In the genomic region with DNA sequence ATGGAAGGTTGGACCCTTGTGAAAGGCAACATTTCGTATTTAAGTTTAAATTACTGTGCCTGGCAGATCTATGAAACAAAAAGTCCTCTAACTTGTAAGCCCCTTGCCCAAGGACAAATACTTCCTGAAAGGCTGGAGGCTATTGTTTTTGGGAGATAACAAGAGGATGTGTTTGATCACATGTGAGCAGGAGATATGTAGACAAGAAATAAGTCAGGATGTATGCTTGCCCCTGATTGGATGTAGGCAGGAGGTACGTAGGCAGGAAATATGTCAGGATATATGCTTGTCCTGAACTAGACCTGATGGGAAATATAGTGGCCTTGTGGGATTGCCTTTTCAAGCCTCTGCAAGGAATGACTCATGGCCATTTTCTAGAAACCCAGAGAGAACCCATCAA, we compare ENCODE assay signal across 17 mouse cellular contexts.
DNase-seq lines count a peak whose midpoint lies in the region; ATAC-seq and TF ChIP-seq lines count a peak whose summit lies in the region.
"Had no signal": no experiment of that assay in that cellular context is flagged by ENCODE, and none has a peak within 500 bp of the region (broad histone marks: within the 10 kb centered on the region; RNA-seq: fewer than 3 reads in every experiment).

No protein-coding gene starts in this region.

- H3K9ac ChIP-seq in heart, embryonic 13.5 days: no peak overlapping the region
- H3K9ac ChIP-seq in liver, embryonic 16.5 days (ENCODE audit: low read depth, low read length): no peak overlapping the region
- H3K9ac ChIP-seq in liver, embryonic 12.5 days: no peak overlapping the region
- H3K9ac ChIP-seq in lung, postnatal 0 days (replicated peaks; ENCODE audit: low read depth): no peak overlapping the region
- H3K9ac ChIP-seq: forebrain, embryonic 15.5 days; heart, embryonic 15.5 days; hindbrain, embryonic 13.5 days had no signal

- H3K4me1 ChIP-seq in heart, embryonic 13.5 days: peaks cover 69% of the 10 kb centered on the region
- peaks cover 8% of the 10 kb centered on the region for H3K4me1 ChIP-seq in liver, embryonic 16.5 days (ENCODE audit: control insufficient read depth, low read depth, low read length)
- peaks cover 16% of the 10 kb centered on the region for H3K4me1 ChIP-seq in liver, embryonic 12.5 days
- H3K4me1 ChIP-seq in lung, postnatal 0 days (ENCODE audit: insufficient read depth, low read depth, low read length): peaks cover 14% of the 10 kb centered on the region; the same call in 1 of the 2 replicates
- H3K4me1 ChIP-seq: forebrain, embryonic 15.5 days had no signal

- TF ChIP-seq EP300 in lung, postnatal 0 days (IDR thresholded peaks at IDR 0.05): peak; percentile 46; the same call in 1 of the 2 replicates

- H3K36me3 ChIP-seq in heart, embryonic 13.5 days: no peaks in the 10 kb centered on the region
- H3K36me3 ChIP-seq in liver, embryonic 16.5 days (ENCODE audit: control insufficient read depth, insufficient read depth): no peaks in the 10 kb centered on the region
- no peaks in the 10 kb centered on the region for H3K36me3 ChIP-seq in liver, embryonic 12.5 days
- H3K36me3 ChIP-seq in lung, postnatal 0 days (ENCODE audit: insufficient read depth, low read length): no peaks in the 10 kb centered on the region
- H3K36me3 ChIP-seq: forebrain, embryonic 15.5 days; heart, embryonic 15.5 days; hindbrain, embryonic 13.5 days had no signal

- no peak for TF ChIP-seq CTCF in lung, postnatal 0 days (IDR thresholded peaks at IDR 0.05)

- DNase-seq in heart, postnatal 36 days: no peak
- no peak for DNase-seq in lung, postnatal 0 days (ENCODE audit: low spot score)
- DNase-seq in lung, postnatal 4 days: no peak
- DNase-seq: adrenal gland, adult 2 months; adrenal gland, postnatal 25 days; cerebellum, adult 18-20 months; cerebellum, adult 9-11 months; cerebellum, postnatal 36 days; gastrocnemius, postnatal 36 days; heart, adult 18-20 months had no signal

- intact Hi-C loops in heart, postnatal 36 days (cut with DNase I): no loop called here

- no peak for ATAC-seq in heart, embryonic 13.5 days (ENCODE audit: extremely low read depth, insufficient number of reproducible peaks, low FRiP score, low TSS enrichment)
- peak; percentile 16; the same call in 1 of the 2 replicates for ATAC-seq in liver, embryonic 16.5 days (ENCODE audit: low read depth)
- ATAC-seq in liver, embryonic 12.5 days: no peak
- ATAC-seq in lung, postnatal 0 days: no peak
- ATAC-seq: forebrain, embryonic 15.5 days; hindbrain, postnatal 0 days had no signal

- peak overlapping the region; percentile 37 for H3K27ac ChIP-seq in heart, embryonic 13.5 days (replicated peaks)
- no peak overlapping the region for H3K27ac ChIP-seq in liver, embryonic 16.5 days (ENCODE audit: low read length)
- no peak overlapping the region for H3K27ac ChIP-seq in liver, embryonic 12.5 days
- H3K27ac ChIP-seq in lung, postnatal 0 days (ENCODE audit: low read length): 0 out of 2 replicates have a peak overlapping the region, but pooled peaks have one; percentile 57
- H3K27ac ChIP-seq: forebrain, embryonic 15.5 days; heart, embryonic 15.5 days; hindbrain, embryonic 13.5 days; hindbrain, postnatal 0 days had no signal

- H3K4me3 ChIP-seq in heart, embryonic 13.5 days: no peak overlapping the region
- H3K4me3 ChIP-seq in liver, embryonic 16.5 days (ENCODE audit: low read depth, low read length): no peak overlapping the region
- H3K4me3 ChIP-seq in liver, embryonic 12.5 days: no peak overlapping the region
- H3K4me3 ChIP-seq in lung, postnatal 0 days (ENCODE audit: low read depth, low read length): no peak overlapping the region
- H3K4me3 ChIP-seq: forebrain, embryonic 15.5 days; heart, embryonic 15.5 days; hindbrain, embryonic 13.5 days had no signal

- no peak overlapping the region for H3K4me2 ChIP-seq in heart, embryonic 13.5 days
- H3K4me2 ChIP-seq in liver, embryonic 16.5 days (ENCODE audit: low read depth, low read length): no peak overlapping the region
- H3K4me2 ChIP-seq in liver, embryonic 12.5 days: no peak overlapping the region
- H3K4me2 ChIP-seq in lung, postnatal 0 days (replicated peaks; ENCODE audit: low read depth, low read length): no peak overlapping the region
- H3K4me2 ChIP-seq: forebrain, embryonic 15.5 days; heart, embryonic 15.5 days; hindbrain, embryonic 13.5 days had no signal

- H3K9me3 ChIP-seq in heart, embryonic 13.5 days: no peaks in the 10 kb centered on the region
- no peaks in the 10 kb centered on the region for H3K9me3 ChIP-seq in liver, embryonic 16.5 days (replicated peaks; ENCODE audit: control insufficient read depth, low read length)
- H3K9me3 ChIP-seq in liver, embryonic 12.5 days (replicated peaks): no peaks in the 10 kb centered on the region
- H3K9me3 ChIP-seq in lung, postnatal 0 days (ENCODE audit: low read length): no peaks in the 10 kb centered on the region
- H3K9me3 ChIP-seq: forebrain, embryonic 15.5 days; heart, embryonic 15.5 days; hindbrain, embryonic 13.5 days had no signal

- no peaks in the 10 kb centered on the region for H3K27me3 ChIP-seq in heart, embryonic 13.5 days (replicated peaks)
- no peaks in the 10 kb centered on the region for H3K27me3 ChIP-seq in liver, embryonic 16.5 days (ENCODE audit: control insufficient read depth, insufficient read depth, low read depth, low read length)
- peaks cover 6% of the 10 kb centered on the region for H3K27me3 ChIP-seq in liver, embryonic 12.5 days (replicated peaks)
- no peaks in the 10 kb centered on the region for H3K27me3 ChIP-seq in lung, postnatal 0 days (replicated peaks; ENCODE audit: insufficient read depth, low read length)
- H3K27me3 ChIP-seq: forebrain, embryonic 15.5 days; heart, embryonic 15.5 days; hindbrain, embryonic 13.5 days had no signal

- WGBS in heart, embryonic 13.5 days: 71% methylated on average over 2 of the region's 2 CpGs
- 23% methylated on average over 2 of the region's 2 CpGs for WGBS in liver, embryonic 16.5 days (ENCODE audit: insufficient replicate concordance)
- WGBS in liver, embryonic 12.5 days (ENCODE audit: insufficient replicate concordance): 32% methylated on average over 2 of the region's 2 CpGs
- WGBS in lung, postnatal 0 days: 74% methylated on average over 2 of the region's 2 CpGs

Comparison
In these comparisons a context has a peak if more than half of its experiments do, and no peak if none do; other contexts are left out.
1. H3K27ac ChIP-seq: peak in heart, embryonic 13.5 days (single experiment) and lung, postnatal 0 days (single experiment); none in liver, embryonic 16.5 days (single experiment) and liver, embryonic 12.5 days (single experiment).